Mouse (Mus musculus) midbrain, postnatal 0 days (tissue): Measurements from ENCODE around the gene Hectd1. TPM values are rescaled to one million over a fixed set of nuclear protein-coding genes. Genes with fewer than 3 reads are reported as not detected.

Experiments used
- ATAC-seq: fragments of 200-750 bp; cut with Nextera tagmentation; 2 replicates; pipeline ENCODE4 v1.8.0; 2017; ENCODE audit warnings: moderate number of reproducible peaks, mild to moderate bottlenecking, moderate TSS enrichment, moderate library complexity; ENCODE audit not compliant: low FRiP score
- DNase-seq: peaks from one replicate; pipeline ENCODE4 v3.0.0-alpha.2; 2015; ENCODE audit warnings: low spot score
- H3K27ac ChIP-seq: fragments of 300-500 bp; sonication (generic); 2 replicates; pipeline ENCODE4 v1.5.1; 2014; ENCODE audit warnings: low read depth, mild to moderate bottlenecking, low read length, mixed read lengths
- H3K27me3 ChIP-seq: fragments of 300-500 bp; sonication (generic); 2 replicates; pipeline ENCODE4 v1.6.1; 2014; ENCODE audit warnings: low read length, control low read depth, mixed read lengths; ENCODE audit not compliant: insufficient read depth
- H3K36me3 ChIP-seq: fragments of 300-500 bp; sonication (generic); 2 replicates; pipeline ENCODE4 v1.6.1; 2014; ENCODE audit warnings: low read length, control low read depth, mixed read lengths; ENCODE audit not compliant: insufficient read depth
- H3K4me1 ChIP-seq: fragments of 300-500 bp; sonication (generic); 2 replicates; pipeline ENCODE4 v1.6.1; 2014; ENCODE audit warnings: mild to moderate bottlenecking, control low read depth, antibody characterized with exemption, low read length, mixed read lengths; ENCODE audit not compliant: insufficient read depth
- H3K4me2 ChIP-seq: fragments of 300-500 bp; sonication (generic); 2 replicates; pipeline ENCODE4 v1.6.1; 2014; ENCODE audit warnings: low read depth, mild to moderate bottlenecking, low read length, mixed read lengths; ENCODE audit not compliant: poor library complexity, severe bottlenecking
- H3K4me3 ChIP-seq: fragments of 300-500 bp; sonication (generic); 2 replicates; pipeline ENCODE4 v1.5.1; 2014; ENCODE audit warnings: low read depth, mild to moderate bottlenecking, low read length, moderate library complexity
- H3K9ac ChIP-seq: fragments of 300-500 bp; sonication (generic); replicated peaks from 2 replicates; pipeline ENCODE4 v1.6.1; 2014; ENCODE audit warnings: mild to moderate bottlenecking, low read length, moderate library complexity, mixed read lengths; ENCODE audit not compliant: poor library complexity, severe bottlenecking
- H3K9me3 ChIP-seq: fragments of 300-500 bp; sonication (generic); 2 replicates; pipeline ENCODE4 v1.6.1; 2016; ENCODE audit warnings: low read length, control low read depth
- CTCF ChIP-seq: IDR thresholded peaks from 2 replicates; pipeline ENCODE4 v1.5.1; 2016; ENCODE audit warnings: antibody characterized with exemption, mild to moderate bottlenecking
- WGBS: fragments of 180-500 bp; shearing (Covaris S2); extraction: QIAGEN DNeasy Blood & Tissue Kit; methylation state at CpG from one replicate; pipeline ENCODE4 v1.1.7; 2014; 5-methylcytosine and 5-hydroxymethylcytosine counted together
- polyA plus RNA-seq: library from polyadenylated mRNA; unstranded; fragments of >200 nt; fragmentation: Nextera tagmentation; extraction: Ambion mirVana; gene quantifications from 2 replicates; pipeline ENCODE4 v1.2.1, GENCODE M21; 2015
- total RNA-seq: library from RNA; depleted of rRNA; stranded (reverse); fragments of >200 nt; gene quantifications from 2 replicates; pipeline ENCODE4 v1.2.3, GENCODE M21; 2014

Hectd1 gene
- total and polyA plus RNA-seq, 2 experiments from 2014 or later = 29.5 to 75.7 TPM

- ATAC-seq = no peak
- 65% methylated on average over 2 of the region's 2 CpGs for WGBS
- Histone ChIP-seq H3K27ac (no peak overlapping the region), H3K4me3 (no peak overlapping the region), H3K4me1 (no peaks in the 10 kb centered on the region), H3K9me3 (no peaks in the 10 kb centered on the region), H3K27me3 (no peaks in the 10 kb centered on the region), H3K36me3 (no peaks in the 10 kb centered on the region), H3K9ac (no peak overlapping the region), H3K4me2 (no peak overlapping the region)
- no peak for TF ChIP-seq CTCF
- no peak for DNase-seq
These were observed 8.1 kb downstream of the Hectd1 start for GRCm38 (mm10) chr12:51821256-51821655.

GRCm38 (mm10) chr12:51819951-51820498 lies 9.3 kb downstream of the Hectd1 start:
- ATAC-seq (no peak), DNase-seq (no peak)
- no peak for TF ChIP-seq CTCF
- Histone ChIP-seq H3K4me1 (no peaks in the 10 kb centered on the region), H3K27ac (no peak overlapping the region), H3K4me3 (no peak overlapping the region), H3K9me3 (no peaks in the 10 kb centered on the region), H3K9ac (no peak overlapping the region), H3K27me3 (no peaks in the 10 kb centered on the region), H3K4me2 (no peak overlapping the region), H3K36me3 (no peaks in the 10 kb centered on the region)
- WGBS = 95% methylated on average over 4 of the region's 4 CpGs

GRCm38 (mm10) chr12:51817815-51818613 lies 11.3 kb downstream of the Hectd1 start:
- Histone ChIP-seq H3K4me3 (no peak overlapping the region), H3K9me3 (no peaks in the 10 kb centered on the region), H3K27me3 (no peaks in the 10 kb centered on the region), H3K9ac (no peak overlapping the region), H3K4me2 (no peak overlapping the region), H3K4me1 (no peaks in the 10 kb centered on the region), H3K36me3 (no peaks in the 10 kb centered on the region), H3K27ac (no peak overlapping the region)
- 74% methylated on average over 8 of the region's 8 CpGs for WGBS
- no peak for ATAC-seq
- DNase-seq = no peak
- TF ChIP-seq CTCF = no peak

DNA sequence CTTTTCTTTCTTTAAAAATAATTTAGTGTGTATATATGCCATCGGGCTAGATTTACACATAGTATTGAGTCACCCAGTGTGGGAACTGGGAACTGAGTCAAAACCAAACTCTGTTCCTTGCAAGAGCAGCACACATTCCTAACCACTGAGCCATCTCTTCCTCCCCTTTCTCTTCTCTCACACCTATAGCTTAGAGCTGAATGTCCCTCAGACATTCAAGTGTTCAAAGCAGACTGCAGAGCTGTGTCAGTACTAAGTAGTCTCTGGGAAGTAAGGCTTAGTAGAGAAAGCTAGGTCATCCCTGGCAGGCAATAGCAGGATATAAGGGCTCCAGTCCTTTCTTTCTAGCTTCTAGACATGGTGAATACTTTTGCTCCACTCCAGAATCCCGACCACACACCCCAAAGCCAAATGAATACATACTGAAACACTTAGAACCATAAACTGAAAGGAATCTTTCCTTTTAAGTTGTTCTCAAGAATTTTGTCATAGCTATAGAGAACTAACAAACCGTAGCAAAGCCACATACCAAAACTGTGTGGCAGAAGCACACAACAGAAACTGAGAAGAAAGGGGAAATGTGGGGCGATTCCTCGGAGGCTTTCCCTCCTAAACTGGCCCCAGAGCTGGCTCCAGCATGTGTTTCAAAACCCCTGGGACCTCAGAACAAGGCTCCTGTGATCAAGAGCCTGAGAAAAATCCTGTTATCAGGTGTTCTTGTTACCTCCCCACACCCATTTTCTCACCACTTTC lies 17.8 kb downstream of the Hectd1 start:
- Histone ChIP-seq H3K4me1 (no peaks in the 10 kb centered on the region), H3K4me3 (no peak overlapping the region), H3K4me2 (no peak overlapping the region), H3K9me3 (no peaks in the 10 kb centered on the region), H3K36me3 (no peaks in the 10 kb centered on the region), H3K27me3 (no peaks in the 10 kb centered on the region), H3K9ac (no peak overlapping the region), H3K27ac (no peak overlapping the region)
- 55% methylated on average over 5 of the region's 5 CpGs for WGBS
- no peak for DNase-seq
- no peak for TF ChIP-seq CTCF
- ATAC-seq = no peak

GRCm38 (mm10) chr12:51810564-51810963 lies 18.8 kb downstream of the Hectd1 start:
- ATAC-seq = no peak
- H3K27ac ChIP-seq = no peak overlapping the region

DNA sequence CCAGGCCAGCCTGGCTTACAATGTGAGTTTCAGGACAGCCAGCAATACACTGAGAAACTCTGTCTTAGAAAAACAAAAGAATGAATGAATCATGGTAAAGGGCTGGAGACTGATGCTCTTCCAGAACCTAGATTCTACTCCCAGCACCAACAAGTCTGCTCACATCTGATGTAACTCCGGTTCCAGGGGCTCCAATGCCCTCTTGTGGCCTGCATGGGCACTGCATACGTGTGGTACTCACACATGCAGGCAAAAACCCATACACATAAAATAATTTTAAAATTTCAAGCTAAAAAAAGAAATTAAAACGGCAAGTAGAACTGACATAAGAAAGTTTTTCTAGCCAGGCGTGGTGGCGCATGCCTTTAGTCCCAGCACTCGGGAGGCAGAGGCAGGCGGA lies 44.5 kb downstream of the Hectd1 start:
- Histone ChIP-seq H3K36me3 (peaks cover 43% of the 10 kb centered on the region), H3K4me2 (no peak overlapping the region), H3K27me3 (no peaks in the 10 kb centered on the region), H3K27ac (no peak overlapping the region), H3K4me1 (no peaks in the 10 kb centered on the region), H3K9me3 (no peaks in the 10 kb centered on the region), H3K4me3 (no peak overlapping the region), H3K9ac (no peak overlapping the region)
- no peak for ATAC-seq
- peak; percentile 66 for TF ChIP-seq CTCF
- 93% methylated on average over 7 of the region's 7 CpGs for WGBS
- DNase-seq = no peak

More at GRCm38 (mm10) chr12:51810564-51810963, 18.8 kb downstream of the Hectd1 start:
- Histone ChIP-seq H3K4me1 (no peaks in the 10 kb centered on the region), H3K36me3 (no peaks in the 10 kb centered on the region), H3K9ac (no peak overlapping the region), H3K9me3 (no peaks in the 10 kb centered on the region), H3K4me3 (no peak overlapping the region), H3K27me3 (no peaks in the 10 kb centered on the region), H3K4me2 (no peak overlapping the region)
- no peak for TF ChIP-seq CTCF
- no peak for DNase-seq
